Mouse (Mus musculus): Measurements from ENCODE around the gene Clybl. TPM values are rescaled to one million over a fixed set of nuclear protein-coding genes. Genes with fewer than 3 reads are reported as not detected.

Gene Clybl
- 23.9 and 24.1 TPM in 2 replicates for polyA plus RNA-seq (2015; fragmentation: Nextera tagmentation; extraction: Ambion mirVana)

GRCm38 (mm10) chr14:122181078-122181814 lies at the start of gene Clybl:
TSS of gene Clybl (plus strand) at chr14:122181704.
- Histone ChIP-seq H3K27ac (no peak within 1 kb of the TSS), H3K4me3 (replicated peaks) (peak within 1 kb of the TSS; percentile 62)
- WGBS: 3% methylated on average over 43 of the region's 45 CpGs

GRCm38 (mm10) chr14:122136368-122136928 lies 45.1 kb upstream of the Clybl start:
- Histone ChIP-seq H3K4me2 (replicated peaks) (no peak overlapping the region), H3K4me3 (replicated peaks) (no peak overlapping the region), H3K9ac (replicated peaks) (no peak overlapping the region), H3K27ac (no peak overlapping the region), H3K36me3 (peaks cover 38% of the 10 kb centered on the region), H3K9me3 (no peaks in the 10 kb centered on the region), H3K4me1 (replicated peaks) (no peaks in the 10 kb centered on the region), H3K27me3 (no peaks in the 10 kb centered on the region)
- WGBS: 96% methylated on average over 3 of the region's 3 CpGs
- no peak for ATAC-seq

More at GRCm38 (mm10) chr14:122181078-122181814, at the start of gene Clybl:
- Histone ChIP-seq H3K4me1 (replicated peaks) (0 out of 2 replicates have a peak, but pooled peaks cover 8% of the 10 kb centered on the region), H3K27me3 (0 out of 2 replicates have a peak, but pooled peaks cover 7% of the 10 kb centered on the region), H3K9ac (replicated peaks) (peak within 1 kb of the TSS; percentile 59), H3K36me3 (no peaks in the 10 kb centered on the region), H3K9me3 (no peaks in the 10 kb centered on the region), H3K4me2 (replicated peaks) (peak within 1 kb of the TSS; percentile 59)
- peak; percentile 98 for ATAC-seq

GRCm38 (mm10) chr14:122137234-122137633 lies 44.3 kb upstream of the Clybl start:
- H3K9me3 ChIP-seq: no peaks in the 10 kb centered on the region
- peaks cover 44% of the 10 kb centered on the region for H3K36me3 ChIP-seq
- H3K27me3 ChIP-seq: no peaks in the 10 kb centered on the region
- H3K4me1 ChIP-seq (replicated peaks): no peaks in the 10 kb centered on the region
- no peak for ATAC-seq
- H3K4me3 ChIP-seq (replicated peaks): no peak overlapping the region
- H3K27ac ChIP-seq: no peak overlapping the region
- no peak overlapping the region for H3K4me2 ChIP-seq (replicated peaks)
- WGBS: 95% methylated on average over 7 of the region's 7 CpGs
- no peak overlapping the region for H3K9ac ChIP-seq (replicated peaks)

- H3K27ac ChIP-seq: no peak overlapping the region
- no peak overlapping the region for H3K4me2 ChIP-seq (replicated peaks)
- no peaks in the 10 kb centered on the region for H3K4me1 ChIP-seq (replicated peaks)
- no peak for ATAC-seq
- no peaks in the 10 kb centered on the region for H3K9me3 ChIP-seq
- 69% methylated on average over 1 of the region's 1 CpGs for WGBS
- no peak overlapping the region for H3K9ac ChIP-seq (replicated peaks)
- peaks cover 59% of the 10 kb centered on the region for H3K36me3 ChIP-seq
- no peaks in the 10 kb centered on the region for H3K27me3 ChIP-seq
- no peak overlapping the region for H3K4me3 ChIP-seq (replicated peaks)
Observed at GRCm38 (mm10) chr14:122140126-122140525, 41.4 kb upstream of the Clybl start.

GRCm38 (mm10) chr14:122143585-122144269 lies 37.8 kb upstream of the Clybl start:
- Histone ChIP-seq H3K27me3 (no peaks in the 10 kb centered on the region), H3K9ac (replicated peaks) (no peak overlapping the region), H3K4me2 (replicated peaks) (no peak overlapping the region), H3K27ac (no peak overlapping the region), H3K36me3 (peaks cover 73% of the 10 kb centered on the region), H3K4me1 (replicated peaks) (no peaks in the 10 kb centered on the region), H3K4me3 (replicated peaks) (no peak overlapping the region), H3K9me3 (no peaks in the 10 kb centered on the region)
- WGBS: 94% methylated on average over 4 of the region's 4 CpGs
- no peak for ATAC-seq

GRCm38 (mm10) chr14:122145374-122145773 lies 36.1 kb upstream of the Clybl start:
- Histone ChIP-seq H3K4me3 (replicated peaks) (no peak overlapping the region), H3K27me3 (no peaks in the 10 kb centered on the region), H3K4me2 (replicated peaks) (no peak overlapping the region), H3K9ac (replicated peaks) (no peak overlapping the region), H3K4me1 (replicated peaks) (peaks cover under 1% of the 10 kb centered on the region; the same call in 1 of the 2 replicates), H3K27ac (no peak overlapping the region), H3K9me3 (no peaks in the 10 kb centered on the region), H3K36me3 (peaks cover 72% of the 10 kb centered on the region)
- no peak for ATAC-seq
- WGBS: 78% methylated on average over 1 of the region's 1 CpGs

- no peaks in the 10 kb centered on the region for H3K27me3 ChIP-seq
- no peak overlapping the region for H3K4me3 ChIP-seq (replicated peaks)
- H3K9me3 ChIP-seq: no peaks in the 10 kb centered on the region
- H3K36me3 ChIP-seq: peaks cover 71% of the 10 kb centered on the region
- peaks cover 9% of the 10 kb centered on the region; the same call in 1 of the 2 replicates for H3K4me1 ChIP-seq (replicated peaks)
- H3K27ac ChIP-seq: no peak overlapping the region; the same call in 1 of the 2 replicates
- 21% methylated on average over 5 of the region's 5 CpGs for WGBS
- ATAC-seq: no peak
- no peak overlapping the region for H3K4me2 ChIP-seq (replicated peaks)
- H3K9ac ChIP-seq (replicated peaks): no peak overlapping the region
Observed at GRCm38 (mm10) chr14:122150616-122151015, 30.9 kb upstream of the Clybl start.

GRCm38 (mm10) chr14:122157738-122158137 lies 23.8 kb upstream of the Clybl start:
- H3K4me2 ChIP-seq (replicated peaks): no peak overlapping the region
- no peaks in the 10 kb centered on the region for H3K27me3 ChIP-seq
- no peak overlapping the region for H3K27ac ChIP-seq
- H3K9me3 ChIP-seq: no peaks in the 10 kb centered on the region
- no peaks in the 10 kb centered on the region for H3K4me1 ChIP-seq (replicated peaks)
- ATAC-seq: no peak
- WGBS: 92% methylated on average over 7 of the region's 7 CpGs
- H3K9ac ChIP-seq (replicated peaks): no peak overlapping the region
- H3K4me3 ChIP-seq (replicated peaks): no peak overlapping the region
- H3K36me3 ChIP-seq: peaks cover 66% of the 10 kb centered on the region

- no peak overlapping the region for H3K27ac ChIP-seq
- H3K9me3 ChIP-seq: no peaks in the 10 kb centered on the region
- no peak overlapping the region for H3K4me2 ChIP-seq (replicated peaks)
- WGBS: 97% methylated on average over 1 of the region's 1 CpGs
- no peaks in the 10 kb centered on the region for H3K27me3 ChIP-seq
- H3K36me3 ChIP-seq: peaks cover 55% of the 10 kb centered on the region
- H3K4me1 ChIP-seq (replicated peaks): no peaks in the 10 kb centered on the region
- ATAC-seq: no peak
- no peak overlapping the region for H3K9ac ChIP-seq (replicated peaks)
- H3K4me3 ChIP-seq (replicated peaks): no peak overlapping the region
Observed at GRCm38 (mm10) chr14:122160916-122161315, 20.6 kb upstream of the Clybl start.

GRCm38 (mm10) chr14:122168912-122169311 lies 12.6 kb upstream of the Clybl start:
- Histone ChIP-seq H3K27me3 (no peaks in the 10 kb centered on the region), H3K4me2 (replicated peaks) (no peak overlapping the region), H3K27ac (no peak overlapping the region), H3K36me3 (peaks cover 7% of the 10 kb centered on the region), H3K9ac (replicated peaks) (no peak overlapping the region), H3K4me1 (replicated peaks) (peaks cover 17% of the 10 kb centered on the region), H3K9me3 (no peaks in the 10 kb centered on the region), H3K4me3 (replicated peaks) (no peak overlapping the region)
- 53% methylated on average over 7 of the region's 7 CpGs for WGBS
- no peak for ATAC-seq

- Histone ChIP-seq H3K9me3 (no peaks in the 10 kb centered on the region), H3K36me3 (no peaks in the 10 kb centered on the region), H3K27ac (peak overlapping the region; percentile 69), H3K9ac (replicated peaks) (no peak overlapping the region), H3K4me3 (replicated peaks) (no peak overlapping the region), H3K4me1 (replicated peaks) (peaks cover 18% of the 10 kb centered on the region), H3K4me2 (replicated peaks) (0 out of 2 replicates have a peak overlapping the region, but pooled peaks have one; percentile 1), H3K27me3 (no peaks in the 10 kb centered on the region)
- peak; percentile 69 for ATAC-seq
- WGBS: 55% methylated on average over 7 of the region's 7 CpGs
Observed at GRCm38 (mm10) chr14:122170202-122170781, 11.2 kb upstream of the Clybl start.

- 80% methylated on average over 7 of the region's 7 CpGs for WGBS
- H3K9ac ChIP-seq (replicated peaks): no peak overlapping the region
- H3K4me1 ChIP-seq (replicated peaks): peaks cover 20% of the 10 kb centered on the region
- no peak for ATAC-seq
- H3K9me3 ChIP-seq: no peaks in the 10 kb centered on the region
- no peaks in the 10 kb centered on the region for H3K36me3 ChIP-seq
- H3K4me2 ChIP-seq (replicated peaks): no peak overlapping the region
- H3K27ac ChIP-seq: no peak overlapping the region
- no peak overlapping the region for H3K4me3 ChIP-seq (replicated peaks)
- no peaks in the 10 kb centered on the region for H3K27me3 ChIP-seq
Observed at GRCm38 (mm10) chr14:122171031-122171430, 10.5 kb upstream of the Clybl start.

Data from midbrain, embryonic 13.5 days (tissue).